Comparison of ENCODE assay signal across 23 mouse cellular contexts in genomic region chr6:70781336-70781735, GRCm38 (mm10).
"Had no signal": no experiment of that assay in that cellular context is flagged by ENCODE, and none has a peak within 500 bp of the region (broad histone marks: within the 10 kb centered on the region; RNA-seq: fewer than 3 reads in every experiment).

No protein-coding gene starts in this region.

- H3K27ac ChIP-seq: heart, adult 2 months; hindbrain, embryonic 10.5 days; hindbrain, embryonic 13.5 days; hindbrain, embryonic 15.5 days; hindbrain, postnatal 0 days; kidney, embryonic 15.5 days; kidney, postnatal 0 days; limb, embryonic 13.5 days; limb, embryonic 15.5 days; liver, embryonic 12.5 days; liver, embryonic 14.5 days had no signal

- H3K4me3 ChIP-seq: heart, adult 2 months; heart, embryonic 12.5 days; hindbrain, embryonic 10.5 days; hindbrain, embryonic 13.5 days; hindbrain, embryonic 15.5 days; kidney, embryonic 15.5 days; limb, embryonic 13.5 days; limb, embryonic 15.5 days; liver, embryonic 12.5 days had no signal

- DNase-seq: gastrocnemius, postnatal 14 days; gastrocnemius, postnatal 36 days; heart, adult 11 months; heart, adult 2 months; heart, postnatal 10 days; heart, postnatal 4 days; kidney, adult 2 months; kidney, adult 9 months; layer of hippocampus, adult 9-11 months; layer of hippocampus, postnatal 36 days; left cerebral cortex, postnatal 4 days had no signal

- H3K9me3 ChIP-seq: heart, embryonic 12.5 days; hindbrain, embryonic 10.5 days; hindbrain, embryonic 13.5 days; hindbrain, embryonic 15.5 days; kidney, embryonic 15.5 days; limb, embryonic 13.5 days; limb, embryonic 15.5 days; liver, embryonic 12.5 days had no signal

- H3K9ac ChIP-seq: heart, embryonic 12.5 days; hindbrain, embryonic 13.5 days; hindbrain, embryonic 15.5 days; kidney, embryonic 15.5 days; limb, embryonic 13.5 days; limb, embryonic 15.5 days; liver, embryonic 12.5 days; liver, embryonic 14.5 days had no signal

- H3K4me1 ChIP-seq: limb, embryonic 13.5 days; limb, embryonic 15.5 days had no signal

- H3K4me2 ChIP-seq: heart, embryonic 12.5 days; hindbrain, embryonic 13.5 days; hindbrain, embryonic 15.5 days; kidney, embryonic 15.5 days; limb, embryonic 13.5 days; limb, embryonic 15.5 days; liver, embryonic 12.5 days had no signal

- H3K27me3 ChIP-seq: heart, embryonic 12.5 days; hindbrain, embryonic 13.5 days; hindbrain, embryonic 15.5 days; kidney, embryonic 15.5 days; limb, embryonic 13.5 days; limb, embryonic 15.5 days; liver, embryonic 12.5 days had no signal

- ATAC-seq: hindbrain, postnatal 0 days; intestine, embryonic 16.5 days; liver, embryonic 12.5 days had no signal
